In the genomic region with DNA sequence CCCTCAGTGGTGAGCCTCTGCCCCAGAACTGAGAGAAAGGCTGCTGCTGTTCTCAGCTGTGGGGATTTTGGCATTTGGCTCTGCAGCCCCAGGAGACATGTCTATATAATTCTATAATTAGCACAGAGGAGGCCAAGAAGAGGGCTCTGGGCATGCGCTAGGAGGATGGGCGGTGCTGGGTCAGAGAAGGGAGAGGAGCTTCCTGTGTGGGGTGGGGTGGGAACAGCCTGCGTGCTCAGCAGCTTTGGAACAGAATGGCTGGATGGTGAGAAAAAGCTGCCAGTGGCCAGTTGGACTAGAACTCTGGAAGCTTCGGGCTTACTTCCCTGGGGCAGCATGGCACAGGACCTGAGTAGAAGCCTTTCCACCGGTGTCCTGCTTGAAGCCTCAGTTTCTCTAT, we compare ENCODE assay signal across 8 mouse cellular contexts. TPM values are rescaled to one million over a fixed set of nuclear protein-coding genes. Genes with fewer than 3 reads are reported as not detected.
DNase-seq lines count a peak whose midpoint lies in the region; ATAC-seq and TF ChIP-seq lines count a peak whose summit lies in the region.

No protein-coding gene starts in this region.

- H3K27me3 ChIP-seq in hindbrain, embryonic 13.5 days: no peaks in the 10 kb centered on the region
- no peaks in the 10 kb centered on the region for H3K27me3 ChIP-seq in hindbrain, embryonic 14.5 days (ENCODE audit: control insufficient read depth, insufficient read depth, low read length)
- no peaks in the 10 kb centered on the region for H3K27me3 ChIP-seq in heart, adult 2 months (ENCODE audit: control insufficient read depth, insufficient read depth, low read length)
- no peaks in the 10 kb centered on the region for H3K27me3 ChIP-seq in kidney, embryonic 15.5 days

- TF ChIP-seq CTCF in heart, adult 2 months (IDR thresholded peaks at IDR 0.05): no peak

- H3K4me2 ChIP-seq in hindbrain, embryonic 13.5 days: no peak overlapping the region
- H3K4me2 ChIP-seq in hindbrain, embryonic 14.5 days (replicated peaks): no peak overlapping the region
- no peak overlapping the region; the same call in 1 of the 2 replicates for H3K4me2 ChIP-seq in kidney, embryonic 15.5 days

- no peaks in the 10 kb centered on the region for H3K9me3 ChIP-seq in hindbrain, embryonic 13.5 days
- H3K9me3 ChIP-seq in hindbrain, embryonic 14.5 days (ENCODE audit: control insufficient read depth, low read length): no peaks in the 10 kb centered on the region
- H3K9me3 ChIP-seq in kidney, embryonic 15.5 days (replicated peaks): no peaks in the 10 kb centered on the region

- 63% methylated on average over 5 of the region's 5 CpGs for WGBS in hindbrain, embryonic 13.5 days
- WGBS in hindbrain, embryonic 14.5 days: 66% methylated on average over 5 of the region's 5 CpGs
- 16% methylated on average over 5 of the region's 5 CpGs for WGBS in heart, adult 2 months
- 50% methylated on average over 5 of the region's 5 CpGs for WGBS in kidney, embryonic 15.5 days

- ATAC-seq in hindbrain, embryonic 13.5 days (ENCODE audit: low FRiP score): peak; percentile 39; the same call in 1 of the 2 replicates
- ATAC-seq in hindbrain, embryonic 14.5 days (ENCODE audit: low FRiP score): no peak
- ATAC-seq in kidney, embryonic 15.5 days (replicated peaks; ENCODE audit: low FRiP score): peak; percentile 73

- H3K27ac ChIP-seq in hindbrain, embryonic 13.5 days: 0 out of 2 replicates have a peak overlapping the region, but pooled peaks have one; percentile 23
- no peak overlapping the region for H3K27ac ChIP-seq in hindbrain, embryonic 14.5 days
- H3K27ac ChIP-seq in heart, adult 2 months: peak overlapping the region; percentile 67
- peak overlapping the region; percentile 81 for H3K27ac ChIP-seq in kidney, embryonic 15.5 days

- intact Hi-C loops in heart, adult 2 months (cut with DNase I): no loop called here

- no peak overlapping the region for H3K4me3 ChIP-seq in hindbrain, embryonic 13.5 days
- no peak overlapping the region for H3K4me3 ChIP-seq in hindbrain, embryonic 14.5 days (replicated peaks; ENCODE audit: low read length)
- H3K4me3 ChIP-seq in heart, adult 2 months: no peak overlapping the region
- H3K4me3 ChIP-seq in kidney, embryonic 15.5 days (replicated peaks): no peak overlapping the region

- peak; percentile 43; the same call in 1 of the 2 replicates for TF ChIP-seq EP300 in heart, adult 2 months (IDR thresholded peaks at IDR 0.05; ENCODE audit: insufficient read depth, low read depth, low read length)

- H3K9ac ChIP-seq in hindbrain, embryonic 13.5 days: no peak overlapping the region
- H3K9ac ChIP-seq in hindbrain, embryonic 14.5 days: no peak overlapping the region
- no peak overlapping the region for H3K9ac ChIP-seq in heart, adult 2 months (ENCODE audit: low read depth, low read length)
- no peak overlapping the region for H3K9ac ChIP-seq in kidney, embryonic 15.5 days

- no peak; the same call in 1 of the 2 replicates for TF ChIP-seq POLR2A in heart, adult 2 months (IDR thresholded peaks at IDR 0.05; ENCODE audit: insufficient read depth, low read depth, low read length)

- DNase-seq in hindbrain, embryonic 14.5 days (ENCODE audit: low spot score): no peak
- DNase-seq in adipocyte (ENCODE audit: low spot score): peak; percentile 79
- peak; percentile 86 to 89 for DNase-seq in heart, adult 2 months
- peak; percentile 86 to 92 for DNase-seq in lung, postnatal 4 days
- peak; percentile 53 for DNase-seq in testis, postnatal 14 days (ENCODE audit: low spot score)
- DNase-seq in left cerebral cortex, adult 18-20 months (ENCODE audit: low spot score in 2 of 2): no peak

- no peaks in the 10 kb centered on the region for H3K79me2 ChIP-seq in heart, adult 2 months (replicated peaks; ENCODE audit: control insufficient read depth, insufficient read depth, low read length)

- peaks cover 17% of the 10 kb centered on the region for H3K4me1 ChIP-seq in hindbrain, embryonic 13.5 days (replicated peaks)
- 0 out of 2 replicates have a peak, but pooled peaks cover 3% of the 10 kb centered on the region for H3K4me1 ChIP-seq in hindbrain, embryonic 14.5 days (replicated peaks; ENCODE audit: control insufficient read depth, insufficient read depth, low read length)
- H3K4me1 ChIP-seq in heart, adult 2 months (ENCODE audit: control insufficient read depth, insufficient read depth, low read length): peaks cover 18% of the 10 kb centered on the region
- peaks cover 32% of the 10 kb centered on the region for H3K4me1 ChIP-seq in kidney, embryonic 15.5 days

- no peaks in the 10 kb centered on the region for H3K36me3 ChIP-seq in hindbrain, embryonic 13.5 days
- no peaks in the 10 kb centered on the region for H3K36me3 ChIP-seq in hindbrain, embryonic 14.5 days (replicated peaks; ENCODE audit: control insufficient read depth, insufficient read depth)
- no peaks in the 10 kb centered on the region for H3K36me3 ChIP-seq in heart, adult 2 months (ENCODE audit: control insufficient read depth, insufficient read depth, low read length)
- H3K36me3 ChIP-seq in kidney, embryonic 15.5 days: no peaks in the 10 kb centered on the region

RNA-seq across cellular contexts. Expression of a gene that starts 12.6 kb away (rescaled TPM):
- polyA plus RNA-seq in hindbrain, embryonic 13.5 days (2015; fragmentation: Nextera tagmentation; extraction: Ambion mirVana): 571 and 589 TPM in 2 replicates
- 586 and 635 TPM in 2 replicates for polyA plus RNA-seq in hindbrain, embryonic 14.5 days (2014; fragmentation: Nextera tagmentation; extraction: Ambion mirVana)
- 10 to 100 TPM; 83.8 to 83.9 TPM for total RNA-seq in heart, adult 2 months (2021)
- 80.8 and 105 TPM in 2 replicates for polyA plus RNA-seq in heart, adult 2 months (2012; rRNA removed)
- polyA plus RNA-seq in kidney, embryonic 15.5 days (2015; fragmentation: Nextera tagmentation; extraction: Ambion mirVana): 81.8 and 98.5 TPM in 2 replicates
- 100 to 1,000 TPM; 794 to 814 TPM for total RNA-seq in left cerebral cortex, adult 18-20 months (2021)

RNA-seq across cellular contexts. Expression of a gene that starts 33.0 kb away (rescaled TPM):
- 55.1 and 62.1 TPM in 2 replicates for polyA plus RNA-seq in hindbrain, embryonic 13.5 days (2015; fragmentation: Nextera tagmentation; extraction: Ambion mirVana)
- polyA plus RNA-seq in hindbrain, embryonic 14.5 days (2014; fragmentation: Nextera tagmentation; extraction: Ambion mirVana): 48.2 and 61.4 TPM in 2 replicates
- 10 to 100 TPM; 32.0 to 36.3 TPM for total RNA-seq in heart, adult 2 months (2021)
- polyA plus RNA-seq in heart, adult 2 months (2012; rRNA removed): 31.4 and 31.7 TPM in 2 replicates
- 53.5 and 57.4 TPM in 2 replicates for polyA plus RNA-seq in kidney, embryonic 15.5 days (2015; fragmentation: Nextera tagmentation; extraction: Ambion mirVana)
- total RNA-seq in left cerebral cortex, adult 18-20 months (2021): 10 to 100 TPM; 36.6 to 39.1 TPM

RNA-seq across cellular contexts. Expression of a gene that starts 33.0 kb away (rescaled TPM):
- 65.3 and 67.9 TPM in 2 replicates for polyA plus RNA-seq in hindbrain, embryonic 13.5 days (2015; fragmentation: Nextera tagmentation; extraction: Ambion mirVana)
- polyA plus RNA-seq in hindbrain, embryonic 14.5 days (2014; fragmentation: Nextera tagmentation; extraction: Ambion mirVana): 65.5 and 71.6 TPM in 2 replicates
- total RNA-seq in heart, adult 2 months (2021): 10 to 100 TPM; 18.8 to 22.8 TPM
- polyA plus RNA-seq in heart, adult 2 months (2012; rRNA removed): 9.8 and 15.9 TPM in 2 replicates
- 51.4 and 53.6 TPM in 2 replicates for polyA plus RNA-seq in kidney, embryonic 15.5 days (2015; fragmentation: Nextera tagmentation; extraction: Ambion mirVana)
- total RNA-seq in left cerebral cortex, adult 18-20 months (2021): 10 to 100 TPM; 61.7 to 62.1 TPM

Comparison
In these comparisons a context has a peak if more than half of its experiments do, and no peak if none do; other contexts are left out.
1. DNase-seq: peak in adipocyte (single experiment), heart, adult 2 months (2 of 2), lung, postnatal 4 days (2 of 2) and testis, postnatal 14 days (single experiment); none in hindbrain, embryonic 14.5 days (single experiment) and left cerebral cortex, adult 18-20 months (0 of 2).